Mouse (Mus musculus) kidney, postnatal 0 days (tissue): ENCODE data around the gene Iqschfp. TPM values are rescaled to one million over a fixed set of nuclear protein-coding genes. Genes with fewer than 3 reads are reported as not detected.
A peak's percentile ranks its signal among the peaks of the same experiment; 100 is the strongest.

Source experiments
- ATAC-seq: fragments of 200-750 bp; cut with Nextera tagmentation; replicated peaks from 2 replicates; pipeline ENCODE4 v1.8.0; 2017; ENCODE audit warnings: low read depth, moderate number of reproducible peaks, moderate TSS enrichment, moderate library complexity; ENCODE audit not compliant: low FRiP score
- DNase-seq: peaks from one replicate; pipeline ENCODE4 v3.0.0-alpha.2; 2016; ENCODE audit warnings: low spot score
- H3K27ac ChIP-seq: fragments of 300-500 bp; sonication (generic); 2 replicates; pipeline ENCODE4 v1.5.1; 2014; ENCODE audit warnings: mild to moderate bottlenecking
- H3K27me3 ChIP-seq: fragments of 300-500 bp; sonication (generic); 2 replicates; pipeline ENCODE4 v1.6.1; 2014; ENCODE audit warnings: low read length, mixed read lengths; ENCODE audit not compliant: insufficient read depth
- H3K36me3 ChIP-seq: fragments of 300-500 bp; sonication (generic); 2 replicates; pipeline ENCODE4 v1.6.1; 2014; ENCODE audit warnings: low read length, mixed read lengths; ENCODE audit not compliant: insufficient read depth
- H3K4me1 ChIP-seq: fragments of 300-500 bp; sonication (generic); replicated peaks from 2 replicates; pipeline ENCODE4 v1.6.1; 2014; ENCODE audit warnings: antibody characterized with exemption, low read length, mixed read lengths; ENCODE audit not compliant: insufficient read depth
- H3K4me2 ChIP-seq: fragments of 300-500 bp; sonication (generic); 2 replicates; pipeline ENCODE4 v1.6.1; 2014; ENCODE audit warnings: mild to moderate bottlenecking, low read length, moderate library complexity, mixed read lengths
- H3K4me3 ChIP-seq: fragments of 300-500 bp; sonication (generic); replicated peaks from 2 replicates; pipeline ENCODE4 v1.5.1; 2014; ENCODE audit warnings: low read depth, low read length
- H3K9ac ChIP-seq: fragments of 300-500 bp; sonication (generic); 2 replicates; pipeline ENCODE4 v1.6.1; 2014; ENCODE audit warnings: low read depth, low read length
- H3K9me3 ChIP-seq: fragments of 300-500 bp; sonication (generic); replicated peaks from 2 replicates; pipeline ENCODE4 v1.6.1; 2016; ENCODE audit warnings: low read length, inconsistent platforms, mixed read lengths
- CTCF ChIP-seq: IDR thresholded peaks from 2 replicates; pipeline ENCODE4 v1.5.1; 2016; ENCODE audit warnings: antibody characterized with exemption, low read depth, mild to moderate bottlenecking, moderate library complexity
- WGBS: fragments of 180-500 bp; shearing (Covaris S2); extraction: QIAGEN DNeasy Blood & Tissue Kit; methylation state at CpG from one replicate; pipeline ENCODE4 v1.1.7; 2014; 5-methylcytosine and 5-hydroxymethylcytosine counted together
- polyA plus RNA-seq: library from polyadenylated mRNA; unstranded; fragments of >200 nt; fragmentation: Nextera tagmentation; extraction: Ambion mirVana; gene quantifications from 2 replicates; pipeline ENCODE4 v1.2.1, GENCODE M21; 2015

Iqschfp gene
- polyA plus RNA-seq, 1 experiment from 2014 or later, result 0.05 TPM

GRCm38 (mm10) chr3:68056373-68057275 lies 164.6 kb downstream of the Iqschfp start:
- peak; percentile 91 for DNase-seq
- peak; percentile 87 for TF ChIP-seq CTCF
- Histone ChIP-seq H3K9ac (no peak overlapping the region), H3K36me3 (no peaks in the 10 kb centered on the region), H3K27ac (no peak overlapping the region; the same call in 1 of the 2 replicates), H3K4me3 (peak overlapping the region; percentile 24), H3K4me2 (peak overlapping the region; percentile 50), H3K9me3 (no peaks in the 10 kb centered on the region), H3K27me3 (no peaks in the 10 kb centered on the region), H3K4me1 (no peaks in the 10 kb centered on the region)
- 49% methylated on average over 23 of the region's 23 CpGs for WGBS
- no peak for ATAC-seq

- peak; percentile 82 for TF ChIP-seq CTCF
- ATAC-seq (0 out of 2 replicates have a peak, but pooled peaks have one; percentile 5), DNase-seq (peak; percentile 59)
Measured at GRCm38 (mm10) chr3:68059162-68059800, 167.2 kb downstream of the Iqschfp start.

DNA sequence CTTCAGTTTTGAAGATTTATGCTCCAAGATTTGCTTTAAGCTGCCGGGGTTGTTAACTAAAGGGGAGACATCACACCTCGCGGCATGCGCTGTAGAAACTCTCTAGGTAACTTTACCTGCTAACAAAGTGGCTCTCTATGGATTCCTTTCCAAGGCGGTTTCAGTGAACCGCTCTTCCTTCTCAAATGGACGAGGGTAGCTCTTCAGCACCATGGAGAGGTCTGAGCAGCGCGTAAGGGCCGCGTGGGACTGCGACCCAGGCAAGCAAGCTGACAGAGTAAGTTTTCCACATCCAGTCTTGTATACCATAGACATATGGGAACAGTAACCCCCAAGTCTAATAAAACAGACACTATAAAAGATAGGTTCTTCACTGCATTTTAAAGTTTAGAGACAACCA lies 172.7 kb downstream of the Iqschfp start, which contains the start of gene Schip1:
Gene Schip1 (plus strand): TSS at position 72 of the 400 bp plus-strand sequence.
- H3K4me2 ChIP-seq, result no peak within 1 kb of the TSS
- TF ChIP-seq CTCF, result no peak
- WGBS, result 26% methylated on average over 12 of the region's 12 CpGs
- H3K27me3 ChIP-seq, result no peaks in the 10 kb centered on the region
- H3K27ac ChIP-seq, result no peak within 1 kb of the TSS
- ATAC-seq (no peak), DNase-seq (peak; percentile 75)
- H3K9ac ChIP-seq, result no peak within 1 kb of the TSS
- no peaks in the 10 kb centered on the region for H3K4me1 ChIP-seq
- H3K9me3 ChIP-seq, result no peaks in the 10 kb centered on the region
- no peaks in the 10 kb centered on the region for H3K36me3 ChIP-seq
- H3K4me3 ChIP-seq, result no peak within 1 kb of the TSS

More at GRCm38 (mm10) chr3:68059162-68059800, 167.2 kb downstream of the Iqschfp start:
- H3K36me3 ChIP-seq, result no peaks in the 10 kb centered on the region
- H3K9ac ChIP-seq, result no peak overlapping the region
- no peak overlapping the region for H3K27ac ChIP-seq
- H3K27me3 ChIP-seq, result no peaks in the 10 kb centered on the region
- no peaks in the 10 kb centered on the region for H3K4me1 ChIP-seq
- no peak overlapping the region for H3K4me2 ChIP-seq
- WGBS, result 50% methylated on average over 2 of the region's 2 CpGs
- no peak overlapping the region for H3K4me3 ChIP-seq
- H3K9me3 ChIP-seq, result no peaks in the 10 kb centered on the region

- WGBS, result 55% methylated on average over 9 of the region's 9 CpGs
- DNase-seq (no peak), ATAC-seq (peak; percentile 46; the same call in 1 of the 2 replicates)
- Histone ChIP-seq H3K9me3 (no peaks in the 10 kb centered on the region), H3K36me3 (no peaks in the 10 kb centered on the region), H3K27me3 (no peaks in the 10 kb centered on the region), H3K9ac (no peak overlapping the region), H3K4me2 (no peak overlapping the region), H3K27ac (no peak overlapping the region), H3K4me3 (no peak overlapping the region), H3K4me1 (no peaks in the 10 kb centered on the region)
- no peak for TF ChIP-seq CTCF
Measured at GRCm38 (mm10) chr3:68071395-68072386, 179.7 kb downstream of the Iqschfp start.

- Histone ChIP-seq H3K9ac (no peak overlapping the region), H3K36me3 (no peaks in the 10 kb centered on the region), H3K4me1 (no peaks in the 10 kb centered on the region), H3K4me2 (no peak overlapping the region), H3K27ac (no peak overlapping the region), H3K9me3 (no peaks in the 10 kb centered on the region), H3K4me3 (no peak overlapping the region), H3K27me3 (no peaks in the 10 kb centered on the region)
- ATAC-seq (no peak), DNase-seq (no peak)
- WGBS, result 57% methylated on average over 4 of the region's 4 CpGs
- no peak for TF ChIP-seq CTCF
Measured at GRCm38 (mm10) chr3:68077406-68077805, 185.4 kb downstream of the Iqschfp start.
